Mouse (Mus musculus) right cerebral cortex, adult 18-20 months (tissue): ENCODE data around the gene Pecr.

ENCODE experiments used
- DNase-seq: peaks from one replicate; pipeline ENCODE4 v3.0.0; 2022; ENCODE audit warnings: mixed read lengths

Pecr gene

DNA sequence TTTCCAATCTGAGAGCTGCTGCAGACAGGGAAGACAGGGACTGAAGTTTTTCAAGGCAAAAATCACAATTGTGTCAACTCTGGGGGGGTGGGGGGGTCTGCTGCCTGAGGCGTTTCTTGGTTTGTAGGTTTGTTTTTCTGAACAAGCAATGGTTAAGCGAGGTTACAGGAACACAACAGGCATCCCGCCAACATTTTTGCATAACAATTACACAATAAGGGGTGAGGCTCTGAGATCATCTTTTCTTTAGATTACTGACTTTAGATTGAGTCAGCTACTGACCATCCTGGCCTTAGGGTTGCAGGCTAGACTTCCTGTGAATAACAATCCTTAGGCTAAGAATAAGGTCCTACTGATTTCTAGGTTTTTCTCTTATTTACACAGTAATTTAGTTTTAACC lies 55.1 kb downstream of the Pecr start:
- no peak for DNase-seq

DNA sequence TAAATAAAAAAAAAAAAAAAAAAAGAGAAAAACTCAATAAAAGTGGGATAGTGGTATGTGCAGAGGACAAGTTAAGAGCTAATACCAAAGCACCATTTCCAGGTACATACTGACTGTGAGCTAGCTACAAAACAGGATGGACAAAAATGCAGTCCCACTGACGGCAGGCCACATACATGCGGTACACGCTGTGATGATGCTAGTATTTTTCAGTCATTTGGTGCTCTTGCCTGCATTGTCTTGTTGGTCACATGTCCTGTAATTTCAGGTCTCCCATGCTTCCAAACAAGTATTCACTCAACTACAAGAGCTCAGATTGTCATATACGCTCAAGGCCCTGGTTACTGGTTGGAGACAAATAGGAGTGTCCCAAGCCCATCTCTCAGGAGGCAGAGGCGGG lies 56.6 kb downstream of the Pecr start:
- no peak for DNase-seq

DNA sequence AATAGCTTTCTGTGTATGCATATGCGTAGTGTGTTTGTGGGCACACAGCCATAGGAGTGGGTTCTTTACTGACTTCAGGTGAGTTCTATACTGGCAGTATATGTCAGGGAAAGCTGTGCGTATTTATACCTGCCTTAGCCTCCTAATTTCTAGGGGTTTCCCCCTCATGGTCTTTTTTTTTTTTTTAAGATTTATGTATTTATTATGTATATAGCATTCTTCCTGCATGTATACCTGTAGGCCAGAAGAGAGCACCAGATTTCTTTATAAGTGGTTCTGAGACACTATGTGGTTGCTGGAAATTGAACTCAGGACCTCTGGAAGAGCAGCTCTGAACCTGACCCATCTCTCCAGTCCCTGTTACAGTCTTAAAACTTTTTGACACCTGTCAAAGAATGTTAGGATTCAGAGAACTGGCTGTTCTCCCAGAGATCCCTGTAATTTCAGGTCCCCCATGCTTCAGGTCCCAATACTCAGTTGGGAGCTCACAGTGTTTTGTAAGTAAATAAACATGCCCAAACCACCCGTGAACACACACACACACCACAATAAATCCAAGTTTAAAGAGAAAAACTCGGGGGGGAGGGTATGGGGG lies 57.1 kb downstream of the Pecr start:
- DNase-seq = no peak

DNA sequence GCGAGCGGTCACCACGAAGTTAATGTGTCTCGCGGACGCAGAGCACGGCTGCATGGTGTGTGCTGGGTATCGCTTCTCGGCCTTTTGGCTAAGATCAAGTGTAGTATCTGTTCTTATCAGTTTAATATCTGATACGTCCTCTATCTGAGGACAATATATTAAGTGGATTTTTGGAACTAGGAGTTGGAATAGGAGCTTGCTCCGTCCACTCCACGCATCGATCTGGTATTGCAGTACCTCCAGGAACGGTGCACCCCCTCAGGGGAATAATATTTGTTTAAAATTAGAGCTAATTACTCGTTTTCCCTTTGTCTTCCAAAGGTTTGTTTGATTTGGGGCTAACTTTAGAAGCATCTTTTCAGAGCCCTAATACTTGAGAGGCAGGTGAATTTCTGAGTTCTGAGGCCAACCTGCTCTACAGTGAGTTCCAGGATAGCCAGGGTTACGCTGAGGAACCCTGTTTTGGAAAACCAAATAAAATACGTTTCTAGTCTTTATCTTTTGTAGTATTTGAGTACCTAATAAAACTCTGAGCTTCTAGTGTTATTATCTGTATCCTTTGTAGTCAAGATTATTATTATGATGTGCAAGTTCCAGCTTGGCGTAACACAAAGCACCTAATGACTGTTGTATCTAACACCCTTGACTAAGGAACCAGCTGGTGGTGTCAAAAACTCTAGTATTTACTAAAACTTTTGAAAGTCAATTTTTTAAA lies 57.8 kb downstream of the Pecr start:
- no peak for DNase-seq

DNA sequence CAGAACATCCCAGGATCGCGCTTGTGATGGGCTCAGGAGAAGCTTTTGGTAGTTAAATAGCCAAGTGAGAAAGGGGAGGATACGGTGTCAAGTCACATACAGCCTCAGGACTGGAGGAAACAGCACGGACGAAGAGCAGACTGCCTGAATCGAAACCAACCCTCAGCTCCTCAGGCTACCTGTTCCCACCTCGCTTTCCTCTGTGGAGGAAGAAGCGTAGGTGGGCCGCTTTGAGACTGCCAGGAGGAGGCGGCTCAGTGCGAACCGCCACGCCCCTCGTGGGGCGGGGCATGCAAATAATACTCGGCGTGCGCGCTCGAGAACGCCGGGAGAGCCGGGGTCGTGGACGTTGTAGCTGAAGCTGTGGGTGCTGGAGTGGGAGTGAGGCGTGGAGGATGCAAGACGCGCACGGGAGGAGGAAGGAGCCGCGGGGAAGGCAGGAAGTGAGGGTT lies 58.4 kb downstream of the Pecr start:
- DNase-seq = peak; percentile 87

DNA sequence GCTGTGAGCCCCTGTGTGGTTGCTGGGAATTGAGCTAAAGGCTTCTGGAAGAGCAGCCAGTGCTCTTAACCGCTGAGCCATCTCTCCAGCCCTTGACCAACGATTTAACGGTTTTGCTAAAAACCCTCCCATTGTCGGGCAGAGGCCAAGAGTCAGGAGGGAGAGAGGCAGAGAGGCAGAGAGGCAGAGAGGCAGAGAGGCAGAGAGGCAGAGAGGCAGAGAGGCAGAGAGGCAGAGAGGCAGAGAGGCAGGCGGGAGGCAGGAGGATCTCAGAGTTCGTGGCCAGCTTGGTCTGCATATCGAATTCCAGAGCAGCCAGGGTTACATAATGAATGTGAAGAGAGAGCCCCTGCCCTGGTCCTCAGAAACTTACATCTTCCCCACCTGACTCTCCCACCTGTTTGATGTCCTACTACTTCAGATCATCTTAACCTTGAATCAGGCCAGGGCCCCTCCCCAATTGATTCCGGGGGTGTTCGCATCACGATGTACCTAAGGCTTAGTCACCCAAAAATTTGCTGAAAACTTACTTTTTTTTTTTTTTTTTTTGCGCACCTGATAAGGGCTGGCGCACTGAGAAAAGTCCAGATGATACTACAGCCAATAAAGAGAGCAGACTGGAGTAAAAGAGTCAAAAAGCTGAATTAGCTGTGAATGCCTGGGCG lies 58.9 kb downstream of the Pecr start:
- no peak for DNase-seq

DNA sequence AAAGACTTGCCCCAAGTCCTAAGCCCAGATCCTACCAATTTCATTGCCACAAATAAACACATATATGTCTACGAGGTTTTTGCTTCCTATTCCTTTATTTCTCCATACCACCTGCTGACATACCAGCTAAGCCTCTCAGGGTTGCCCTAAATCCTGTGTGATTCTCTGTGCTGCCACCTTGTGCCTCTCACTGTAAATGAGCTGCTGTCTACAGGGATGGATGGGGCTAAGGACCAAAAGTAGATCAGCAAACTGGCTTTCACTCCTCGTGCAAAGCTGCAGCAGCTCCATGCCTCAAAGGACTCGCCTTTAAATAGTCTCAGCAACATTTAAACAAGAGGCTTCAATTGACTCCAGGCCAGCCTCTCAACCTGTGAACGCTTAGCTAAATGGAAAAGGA lies 64.1 kb downstream of the Pecr start:
- peak; percentile 72 for DNase-seq

DNA sequence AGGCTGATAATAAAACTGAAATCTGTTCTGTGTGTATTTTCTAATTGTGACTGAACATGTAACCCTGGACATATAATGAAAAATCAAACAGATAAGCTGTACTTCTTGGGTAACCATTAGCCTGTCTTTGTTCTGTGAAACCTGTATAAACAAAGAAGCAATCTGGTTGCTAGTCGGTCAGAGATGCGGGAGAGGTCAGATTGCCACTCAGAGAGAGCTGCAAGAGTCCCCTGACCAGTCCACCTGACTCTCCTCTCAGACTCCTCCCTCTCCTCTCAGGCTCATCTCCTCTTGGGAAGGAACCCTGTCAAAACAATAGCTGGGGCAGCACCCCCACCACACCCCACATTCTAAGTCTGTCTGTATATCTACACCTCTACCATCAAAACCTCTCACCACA lies 65.0 kb downstream of the Pecr start:
- DNase-seq = no peak

DNA sequence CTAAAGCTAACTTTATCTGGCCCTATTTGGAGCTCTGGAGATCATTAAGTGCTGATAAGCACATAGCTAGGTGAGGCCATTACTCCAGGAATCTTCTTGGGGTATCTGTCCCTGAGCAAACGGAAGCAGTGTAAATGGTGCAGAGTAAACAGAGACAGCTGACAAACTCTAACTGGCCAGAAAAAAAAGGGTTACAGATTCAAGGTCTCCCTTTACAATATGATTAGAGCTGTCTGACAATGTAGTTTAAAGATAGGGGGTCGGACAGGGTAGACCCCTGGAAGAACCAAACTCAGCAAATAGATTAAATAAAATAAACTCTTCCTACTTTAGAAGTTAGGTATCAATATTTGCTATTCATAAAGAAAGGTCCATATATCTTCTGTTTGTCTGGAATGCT lies 65.5 kb downstream of the Pecr start:
- DNase-seq = no peak

DNA sequence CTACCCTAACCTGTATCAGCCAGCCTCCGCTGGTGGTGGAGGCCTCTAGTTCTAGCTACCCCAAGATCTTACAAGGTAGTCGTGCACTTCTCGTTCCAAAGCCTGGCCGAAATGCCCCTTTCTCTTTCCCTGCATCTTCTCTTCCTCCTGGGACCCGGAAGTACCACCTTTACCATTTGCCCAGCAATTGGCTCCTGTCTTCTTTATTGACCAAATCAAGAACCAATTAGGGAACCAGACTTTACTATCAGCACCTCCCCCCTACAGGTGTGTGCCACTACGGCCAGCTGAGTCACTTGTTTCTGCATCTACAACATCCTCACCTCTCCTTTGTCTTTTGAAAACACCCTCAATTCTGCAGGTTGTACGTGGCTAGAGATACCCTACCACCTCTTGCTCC lies 67.4 kb downstream of the Pecr start:
- DNase-seq = no peak

DNA sequence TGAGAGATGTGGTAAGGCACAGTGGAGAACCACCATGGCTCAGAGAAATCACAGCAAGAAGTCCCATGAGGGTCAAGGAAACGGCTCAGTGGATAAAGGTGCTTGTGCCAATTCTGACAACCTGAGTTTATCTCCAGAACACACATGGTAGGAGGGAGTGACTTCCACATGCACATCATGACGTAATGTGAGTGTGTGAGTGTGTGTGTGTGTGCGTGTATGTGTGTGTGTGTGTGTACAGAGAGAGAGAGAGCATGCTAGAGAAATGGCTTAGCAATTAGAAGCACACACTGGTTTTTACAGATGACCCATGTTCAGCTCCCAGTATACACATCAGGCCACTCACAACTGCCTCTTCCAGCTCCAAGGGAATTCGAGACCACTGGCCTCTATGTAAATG lies 68.9 kb downstream of the Pecr start:
- no peak for DNase-seq

DNA sequence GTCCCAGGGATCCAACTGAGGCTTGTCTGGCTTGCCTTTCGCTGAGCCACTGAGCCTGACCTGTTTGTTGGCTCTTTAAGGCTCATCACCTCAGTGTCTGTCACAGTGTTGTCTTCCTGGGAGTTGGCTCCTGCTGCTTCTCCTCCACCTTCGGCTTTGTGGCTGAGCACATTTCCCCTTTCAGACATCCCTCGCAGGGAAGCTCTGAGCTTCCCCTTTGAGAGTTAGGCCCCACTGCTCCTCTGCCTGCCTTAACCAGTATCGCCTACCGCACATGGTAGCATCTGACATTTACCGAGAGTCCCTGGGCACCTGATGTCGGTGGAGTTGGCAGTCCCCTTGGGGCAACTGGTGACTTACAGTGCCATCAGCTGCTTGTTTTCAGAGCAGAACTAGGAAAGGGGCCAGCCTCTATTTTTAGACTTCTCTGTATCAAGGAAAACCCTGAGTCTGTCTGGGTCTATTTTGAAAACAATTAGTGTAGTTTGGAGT lies 69.6 kb downstream of the Pecr start:
- DNase-seq = no peak

DNA sequence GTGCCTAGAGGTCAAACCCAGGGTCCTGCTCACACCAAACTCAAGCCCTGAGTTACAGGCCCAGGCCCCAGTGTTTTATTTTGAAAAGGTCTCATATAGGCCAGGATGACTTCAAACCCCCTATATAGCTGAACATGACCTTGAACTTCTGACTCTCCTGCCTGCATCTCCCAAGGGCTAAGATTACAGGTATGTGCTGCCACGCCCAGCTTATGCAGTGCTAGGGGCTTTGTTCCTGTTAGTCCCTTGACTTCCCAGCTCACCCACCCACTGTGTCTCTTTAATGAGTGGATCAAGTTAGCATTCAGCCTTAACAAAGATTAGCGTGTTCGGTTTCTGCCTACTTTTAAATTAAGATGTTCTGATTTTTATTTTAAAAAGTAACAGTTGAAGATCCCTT lies 70.2 kb downstream of the Pecr start:
- no peak for DNase-seq

DNA sequence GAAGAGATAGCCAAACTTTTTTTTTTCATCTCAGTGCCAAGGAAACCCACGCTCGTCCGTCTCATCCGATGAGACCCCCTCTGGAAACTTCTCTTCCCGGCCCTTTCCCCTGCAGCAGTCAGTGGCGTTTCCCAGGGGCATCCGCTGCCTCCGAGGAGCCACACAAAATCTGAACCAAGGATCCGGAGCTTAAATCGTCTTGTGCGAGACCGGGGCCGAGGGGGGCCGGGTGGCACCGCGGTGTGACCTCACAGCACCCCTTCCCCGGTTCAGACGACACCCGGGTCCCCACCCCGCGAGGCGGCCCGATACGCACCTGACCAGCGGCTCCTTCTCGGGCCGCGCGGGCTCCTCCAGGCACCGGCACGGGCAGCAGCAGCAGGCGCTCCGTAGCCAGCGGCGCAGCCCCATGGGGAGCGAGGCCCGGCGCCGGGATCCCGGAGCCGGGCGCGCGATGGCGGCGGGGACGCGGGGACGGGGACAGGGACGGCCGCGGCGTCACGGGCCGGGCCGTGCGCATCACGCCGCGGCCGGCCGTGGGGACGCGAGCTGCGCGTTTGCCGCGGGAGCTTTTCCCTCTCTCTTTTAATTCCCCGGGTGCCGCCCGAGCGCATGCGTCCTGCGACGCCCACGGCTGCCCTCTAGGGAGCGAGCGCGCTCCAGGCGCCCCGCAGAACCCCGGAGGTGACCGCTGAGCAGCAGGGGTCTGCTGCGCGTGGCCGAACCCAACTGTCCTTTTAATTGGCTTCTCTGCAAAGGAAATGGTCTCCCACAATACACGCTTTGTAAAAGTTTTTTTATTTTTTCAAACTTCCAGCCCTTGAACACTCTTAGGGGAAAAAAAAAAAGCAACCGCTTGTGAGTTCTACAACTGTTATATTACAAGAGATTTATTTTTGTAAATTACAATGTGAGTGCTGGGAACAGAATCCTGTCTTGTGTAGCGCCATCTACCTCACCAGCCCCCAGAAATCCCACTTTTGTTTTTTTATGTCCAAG lies 72.1 kb downstream of the Pecr start, which contains the start of gene Mreg:
Gene Mreg (minus strand): TSS at position 607 of the 999 bp plus-strand sequence.
- DNase-seq = peak; percentile 74

DNA sequence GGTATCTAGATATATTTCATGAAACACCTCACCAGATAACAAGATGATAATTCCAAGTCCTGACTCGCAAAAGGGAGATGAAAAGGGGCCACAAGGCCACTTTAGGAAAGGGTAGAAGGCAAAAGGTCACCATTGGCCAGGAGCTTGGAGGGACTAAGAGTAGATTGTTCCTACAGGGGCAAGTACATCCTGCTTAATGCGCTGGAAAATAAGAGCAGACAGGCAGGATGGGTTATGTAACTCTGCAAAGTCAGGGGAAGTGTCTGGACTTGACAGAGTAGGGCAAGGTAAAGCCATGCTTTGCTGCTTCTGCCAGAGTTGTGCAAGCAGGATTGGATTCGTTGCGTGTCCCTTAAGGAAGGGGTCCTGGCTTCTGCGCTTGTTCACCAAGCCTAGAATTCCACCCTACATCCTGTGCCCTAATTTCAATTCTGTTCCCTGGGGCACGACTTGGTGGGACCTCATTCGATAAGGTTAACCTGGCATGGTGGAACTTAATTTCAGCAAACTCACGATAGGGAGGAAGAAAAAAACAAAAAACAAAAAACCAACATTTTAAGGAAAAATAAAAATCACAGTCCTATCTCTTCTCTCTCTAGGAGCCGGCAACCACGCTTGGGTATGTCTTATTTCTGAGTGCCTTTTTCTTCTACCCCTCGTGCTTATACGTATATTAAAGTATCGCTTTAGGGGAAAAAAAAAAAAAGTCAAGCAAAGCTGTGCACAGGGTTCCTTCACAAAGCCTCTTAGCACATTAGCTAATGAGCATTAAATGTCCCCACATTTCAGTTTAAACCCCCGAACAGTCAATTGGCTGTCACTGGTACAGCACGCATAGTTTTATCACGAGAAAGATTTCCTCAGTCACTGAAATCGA lies 73.1 kb downstream of the Pecr start:
- DNase-seq = no peak
